Mouse (Mus musculus) MEL (cell line): ENCODE data around the gene Tank.

Source experiments
- CTCF ChIP-seq, 3 experiments: IDR thresholded peaks in 2 of 3; conservative IDR thresholded peaks in 1 of 3; 2 replicates each; pipeline ENCODE4 v1.5.1; 2011 to 2012; ENCODE audit warnings: low read length in 3 of 3, low read depth in 2 of 3, mild to moderate bottlenecking in 2 of 3, improper control_type of control experiment in 1 of 3, inconsistent platforms in 1 of 3, mixed read lengths in 1 of 3, moderate library complexity in 1 of 3; ENCODE audit not compliant: control insufficient read depth in 1 of 3, insufficient read depth in 1 of 3, poor library complexity in 1 of 3, severe bottlenecking in 1 of 3
- MAX ChIP-seq: IDR thresholded peaks from 2 replicates; pipeline ENCODE4 v1.6.1; 2011; ENCODE audit warnings: low read length, improper control_type of control experiment
- MXI1 ChIP-seq: IDR thresholded peaks from 2 replicates; pipeline ENCODE4 v1.6.1; 2011; ENCODE audit warnings: mild to moderate bottlenecking, low read depth, low read length, improper control_type of control experiment
- MYC ChIP-seq: IDR thresholded peaks from 2 replicates; pipeline ENCODE4 v1.6.1; 2011; ENCODE audit warnings: low read depth, mild to moderate bottlenecking, low read length, improper control_type of control experiment, moderate library complexity
- POLR2AphosphoS5 ChIP-seq: IDR thresholded peaks from 2 replicates; pipeline ENCODE4 v1.6.1; 2012; ENCODE audit warnings: low read depth, borderline replicate concordance, mild to moderate bottlenecking, inconsistent platforms, low read length, moderate library complexity, mixed read lengths
- ZMIZ1 ChIP-seq: IDR thresholded peaks from 2 replicates; pipeline ENCODE4 v1.6.1; 2012; ENCODE audit warnings: low read depth, mild to moderate bottlenecking, inconsistent platforms, low read length, improper control_type of control experiment, moderate library complexity
- ZNF384 ChIP-seq: IDR thresholded peaks from 2 replicates; pipeline ENCODE4 v1.6.1; 2012; ENCODE audit warnings: low read depth, mild to moderate bottlenecking, inconsistent platforms, low read length, improper control_type of control experiment

DNA sequence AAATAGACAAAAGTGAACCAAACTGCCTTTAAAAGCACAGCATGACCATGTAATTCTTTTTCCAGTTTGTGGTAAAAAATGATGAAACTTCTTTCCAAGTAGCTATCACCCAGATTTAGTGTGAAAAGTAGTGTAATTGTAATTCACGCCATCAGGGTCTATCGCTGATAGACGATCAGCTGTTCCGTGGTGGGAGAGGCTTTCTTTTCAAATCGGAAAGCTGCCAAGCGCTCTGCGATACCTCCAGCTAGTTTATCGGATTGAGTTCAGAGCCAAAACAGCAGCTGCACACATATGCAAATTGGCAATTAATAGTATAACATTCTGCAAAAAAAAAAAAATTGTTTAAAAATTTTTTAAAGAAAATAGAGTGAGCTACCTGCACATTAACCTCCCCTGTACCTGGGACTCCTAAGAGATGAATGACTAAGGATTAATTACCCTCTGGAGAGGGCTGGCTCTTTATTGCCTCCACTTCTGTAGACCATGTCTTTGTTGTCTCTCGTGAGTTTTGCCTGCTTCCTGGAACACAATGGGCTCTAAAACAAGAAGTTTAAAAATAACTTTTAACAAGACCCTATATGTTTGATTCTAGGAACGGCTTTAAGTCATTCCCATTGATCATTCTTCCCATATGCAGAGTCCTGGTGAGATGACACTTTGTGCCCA is 85.3 kb downstream of the Tank start:
- TF ChIP-seq ZNF384: no peak
- no peak for TF ChIP-seq MYC
- TF ChIP-seq MAX: no peak
- TF ChIP-seq ZMIZ1: no peak
- no peak for TF ChIP-seq MXI1
- no peak for TF ChIP-seq POLR2AphosphoS5
- no peak for TF ChIP-seq CTCF (IDR thresholded peaks at IDR 0.05 in 2 of 3, conservative IDR thresholded peaks at IDR 0.05 in 1 of 3; ENCODE audit: control insufficient read depth in 1 of 3, insufficient read depth in 1 of 3, low read depth in 2 of 3, low read length in 3 of 3, poor library complexity in 1 of 3, severe bottlenecking in 1 of 3)
